Mouse (Mus musculus) olfactory bulb, adult 2 months (tissue): ENCODE data around the gene Btbd35f11. TPM values are rescaled to one million over a fixed set of nuclear protein-coding genes. Genes with fewer than 3 reads are reported as not detected.
"Not testable (repeated sequence)": the region's sequence is repeated elsewhere in the genome, so short reads cannot be mapped to it uniquely, and the experiment has no call there.

ENCODE experiments used
- H3K27ac ChIP-seq: fragments of 200-500 bp; 2 replicates; pipeline ENCODE4 v1.5.1; 2012; ENCODE audit warnings: low read depth, low read length; ENCODE audit not compliant: insufficient read depth
- H3K4me1 ChIP-seq: fragments of 200-500 bp; 2 replicates; pipeline ENCODE4 v1.6.1; 2012; ENCODE audit warnings: low read length; ENCODE audit not compliant: control insufficient read depth, insufficient read depth
- H3K4me3 ChIP-seq: fragments of 200-500 bp; 2 replicates; pipeline ENCODE4 v1.5.1; 2012; ENCODE audit warnings: mild to moderate bottlenecking, low read depth, low read length, moderate library complexity; ENCODE audit not compliant: insufficient read depth
- WGBS: fragments of 180-500 bp; shearing (Covaris S2); methylation state at CpG from one replicate; pipeline ENCODE4 v1.1.7; 2018; 5-methylcytosine and 5-hydroxymethylcytosine counted together
- polyA plus RNA-seq: library from polyadenylated mRNA; stranded (reverse); fragments of >200 nt; gene quantifications from 2 replicates; pipeline ENCODE4 v1.2.4, GENCODE M21; 2012; ENCODE audit warnings: low replicate concordance; ENCODE audit not compliant: missing spikeins, insufficient read depth, insufficient read length

Btbd35f11 gene
- polyA plus RNA-seq: not detected in 2 replicates

DNA sequence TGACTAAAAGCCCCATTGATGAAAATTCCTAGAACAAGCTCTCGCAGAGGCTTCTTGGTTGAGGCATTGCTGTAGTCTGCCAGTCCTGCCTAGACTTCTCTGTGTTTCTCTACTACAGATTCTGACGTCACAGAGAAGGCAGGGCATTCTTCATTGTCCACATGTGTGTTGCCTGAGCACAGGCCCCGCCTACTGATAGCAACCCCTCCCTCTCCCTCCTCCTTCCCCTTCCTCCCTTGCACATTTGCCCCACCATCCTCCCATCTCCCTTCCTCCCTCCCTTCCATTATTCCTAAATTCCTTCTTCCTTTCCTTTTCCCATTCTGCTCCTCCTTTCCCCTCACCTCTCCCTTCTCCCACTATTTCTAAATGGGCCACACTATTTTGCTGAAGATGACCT, at the start of gene Btbd35f11:
Gene Btbd35f11, minus strand, starts transcription at position 101 of the 400 bp plus-strand sequence.
- H3K4me3 ChIP-seq, H3K4me1 ChIP-seq, H3K27ac ChIP-seq: not testable (repeated sequence)
- WGBS: 48% methylated on average over 2 of the region's 3 CpGs

DNA sequence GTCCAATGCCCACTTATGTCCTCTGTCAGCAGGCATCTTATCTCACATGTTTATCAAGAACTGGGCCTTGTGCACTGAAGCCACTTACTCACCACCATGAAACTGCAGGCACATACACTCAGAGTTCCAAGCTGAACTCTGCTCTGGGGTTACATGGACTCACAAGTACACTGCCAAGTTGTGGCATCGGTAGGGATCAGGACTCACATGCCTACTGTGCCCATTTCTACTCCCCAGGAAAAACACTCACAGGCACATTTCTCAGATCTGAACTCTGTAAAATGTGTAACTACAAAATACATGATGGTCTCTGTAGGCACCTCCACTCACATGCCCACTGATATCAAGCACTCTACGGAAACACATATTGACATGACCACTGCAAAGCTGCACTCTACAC, 33.5 kb downstream of the Btbd35f11 start:
- not testable (repeated sequence) for H3K27ac ChIP-seq, H3K4me3 ChIP-seq, H3K4me1 ChIP-seq
- whole genome bisulfite sequencing: 100% methylated on average over 1 of the region's 2 CpGs

Other genes with a start within 250 kb of the Btbd35f11 start
- gene Btbd35f24, start 247.9 kb downstream of the Btbd35f11 start, polyA plus RNA-seq: not detected in 2 replicates